Mouse (Mus musculus): ENCODE measurements around the gene Gpank1.
"Not testable (repeated sequence)": the region's sequence is repeated elsewhere in the genome, so short reads cannot be mapped to it uniquely, and the experiment has no call there.

Gpank1 gene

DNA sequence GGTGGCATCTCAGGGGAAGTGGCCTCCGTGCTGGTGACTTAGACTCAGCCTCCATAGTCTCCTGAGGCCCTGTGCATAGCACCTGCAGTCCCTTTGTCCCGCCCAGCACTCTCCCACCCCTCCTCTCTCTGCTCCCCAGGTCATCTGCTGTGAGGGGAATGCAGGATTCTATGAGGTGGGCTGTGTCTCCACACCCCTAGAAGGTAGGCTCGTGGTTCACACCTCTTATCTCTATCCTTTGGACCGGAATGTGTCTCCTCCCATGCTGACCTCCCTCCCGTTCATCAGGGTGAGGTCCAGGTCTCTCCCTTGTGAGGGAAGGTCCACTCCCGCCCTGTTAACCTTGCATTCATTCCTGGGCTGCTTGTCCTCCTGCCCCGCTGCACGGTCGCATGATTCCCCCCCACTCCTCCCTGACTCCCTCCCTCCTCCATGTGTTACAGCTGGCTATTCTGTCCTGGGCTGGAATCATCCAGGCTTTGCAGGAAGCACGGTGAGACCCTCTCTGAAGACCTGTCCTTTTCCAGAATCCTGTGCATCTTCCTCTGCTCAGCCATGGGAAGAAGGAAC, 21.0 kb upstream of the Gpank1 start:
- DNase-seq (ENCODE audit: low read depth, low spot score), result no peak

DNA sequence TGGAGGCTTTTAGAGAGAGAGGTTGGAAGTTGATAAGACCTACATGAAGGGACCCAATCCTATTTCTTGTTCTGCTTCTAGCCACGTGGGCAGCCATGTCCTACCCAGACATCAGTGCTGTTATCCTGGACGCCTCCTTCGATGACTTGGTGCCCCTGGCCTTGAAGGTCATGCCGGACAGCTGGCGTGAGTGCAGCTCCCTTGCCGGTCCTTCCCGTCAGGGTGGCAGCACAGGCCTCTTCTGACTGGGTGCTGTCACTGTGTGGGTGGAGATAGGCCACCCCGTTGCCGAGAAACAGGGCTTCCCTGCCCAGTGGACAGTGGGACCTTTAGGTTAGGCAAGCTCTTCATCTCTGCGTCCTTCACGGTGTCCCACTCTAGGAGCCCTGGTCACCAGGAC, 20.1 kb upstream of the Gpank1 start:
- DNase-seq (ENCODE audit: low read depth, low spot score), result no peak

DNA sequence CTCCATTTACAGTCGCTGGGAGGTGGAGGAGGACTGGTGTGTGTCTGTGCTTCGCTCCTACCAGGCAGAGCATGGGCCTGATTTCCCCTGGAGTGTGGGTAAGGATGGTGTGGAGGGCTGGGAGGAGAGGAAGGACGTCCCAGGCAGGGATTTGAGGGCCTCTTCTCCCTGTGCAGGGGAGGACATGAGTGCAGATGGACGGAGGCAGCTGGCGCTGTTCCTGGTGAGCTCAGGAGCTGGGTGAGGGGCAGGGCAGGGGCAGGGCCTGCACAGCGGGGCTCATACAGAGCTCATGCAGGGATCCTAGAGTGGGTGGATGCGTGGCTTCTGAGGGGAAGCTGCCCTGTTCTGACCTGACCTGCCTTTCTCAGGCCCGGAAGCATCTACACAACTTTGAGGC, 19.0 kb upstream of the Gpank1 start:
- no peak for DNase-seq (ENCODE audit: low read depth, low spot score)

DNA sequence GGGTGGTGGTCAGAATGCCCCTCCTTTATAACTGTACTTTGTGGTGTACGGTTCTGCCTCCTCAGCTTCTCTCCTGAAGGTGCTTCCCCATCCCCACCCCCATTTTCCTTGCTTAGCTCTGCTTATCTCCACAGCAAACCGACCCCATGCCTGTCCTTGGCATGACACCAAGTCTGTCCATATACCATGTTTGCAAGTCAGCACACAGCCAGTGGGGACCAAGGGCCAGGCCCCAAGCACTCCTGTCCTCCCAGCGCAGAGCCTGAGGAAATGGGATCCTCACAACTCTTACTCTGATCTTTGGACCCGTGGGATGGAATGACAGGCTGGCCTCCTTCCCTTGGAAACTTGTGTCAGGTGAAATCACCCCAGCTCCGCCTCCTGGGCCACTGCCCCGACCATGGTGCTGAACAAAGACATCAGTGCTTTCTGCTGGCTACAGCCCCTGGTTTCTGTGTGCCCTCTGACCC, 18.0 kb upstream of the Gpank1 start:
- DNase-seq (ENCODE audit: low read depth, low spot score), result no peak

DNA sequence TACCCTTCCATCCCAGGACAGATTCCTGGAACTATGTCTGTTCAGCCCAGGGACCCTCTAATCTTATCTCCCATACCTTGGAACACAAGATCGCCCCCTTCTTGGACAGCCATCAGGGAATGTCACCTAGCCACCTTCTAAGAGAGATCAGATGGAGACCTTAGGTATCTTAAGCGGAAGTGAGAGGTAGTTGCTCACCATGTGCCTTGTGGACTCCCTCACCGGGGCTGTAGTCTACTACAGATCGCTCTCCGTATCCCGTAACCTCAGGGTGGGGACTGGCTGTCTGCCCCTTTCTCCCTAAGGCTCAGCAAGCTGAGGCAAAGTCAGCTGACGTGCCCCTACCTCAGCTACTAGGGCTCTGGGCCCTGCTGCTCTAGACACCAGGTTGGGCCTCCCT, 17.2 kb upstream of the Gpank1 start:
- no peak for DNase-seq (ENCODE audit: low read depth, low spot score)

DNA sequence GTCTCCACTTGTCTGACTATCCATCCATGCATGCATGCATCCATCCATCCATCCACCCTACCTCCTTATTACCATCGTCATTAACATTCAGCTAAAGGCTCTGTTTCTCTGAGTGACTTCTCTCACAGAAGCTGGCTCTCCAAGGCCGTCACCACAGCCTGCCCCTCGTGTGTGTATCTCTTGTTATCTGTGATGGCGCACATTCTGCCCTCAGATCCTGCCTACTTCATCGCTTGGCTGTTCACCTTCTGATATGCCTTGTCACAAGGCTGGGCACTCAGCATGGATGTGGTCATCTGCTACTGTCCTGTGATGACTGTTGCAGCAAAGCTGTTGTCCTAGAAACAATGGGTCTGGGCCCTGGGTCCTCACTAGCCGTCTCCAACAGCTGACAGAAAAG, 16.5 kb upstream of the Gpank1 start:
- no peak for DNase-seq (ENCODE audit: low read depth, low spot score)

DNA sequence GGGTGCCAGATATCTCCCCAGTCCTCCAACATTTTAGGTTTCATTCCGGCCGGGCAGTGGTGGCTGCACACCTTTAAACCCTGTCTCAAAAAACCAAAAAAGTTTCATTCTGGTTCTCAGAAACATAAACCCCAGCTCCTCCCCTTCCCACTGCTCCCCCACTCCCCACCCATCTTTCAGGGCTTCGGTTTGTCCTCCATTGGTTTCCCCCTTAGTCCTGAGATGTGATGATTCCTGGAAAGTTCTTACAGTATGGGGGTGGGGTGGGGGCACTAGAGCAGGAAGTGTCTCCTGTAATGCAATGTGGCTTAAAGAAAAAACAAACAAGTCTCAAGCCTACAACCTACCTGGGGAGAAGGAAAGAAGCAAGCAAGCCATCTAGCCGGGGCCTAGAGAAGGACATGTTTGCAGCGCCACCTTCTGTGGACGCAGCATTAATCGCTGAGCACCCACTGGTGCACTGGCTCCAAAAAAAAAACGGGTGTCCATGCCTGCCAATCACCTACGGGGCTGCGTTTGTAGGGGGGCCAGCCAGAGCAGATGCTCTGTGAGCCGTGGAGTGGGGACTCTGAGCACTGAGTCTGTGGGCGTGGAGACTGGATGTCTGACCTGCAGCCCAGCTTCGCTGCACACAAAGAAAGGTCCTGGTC, 15.4 kb upstream of the Gpank1 start:
- DNase-seq (ENCODE audit: low read depth, low spot score), result no peak

DNA sequence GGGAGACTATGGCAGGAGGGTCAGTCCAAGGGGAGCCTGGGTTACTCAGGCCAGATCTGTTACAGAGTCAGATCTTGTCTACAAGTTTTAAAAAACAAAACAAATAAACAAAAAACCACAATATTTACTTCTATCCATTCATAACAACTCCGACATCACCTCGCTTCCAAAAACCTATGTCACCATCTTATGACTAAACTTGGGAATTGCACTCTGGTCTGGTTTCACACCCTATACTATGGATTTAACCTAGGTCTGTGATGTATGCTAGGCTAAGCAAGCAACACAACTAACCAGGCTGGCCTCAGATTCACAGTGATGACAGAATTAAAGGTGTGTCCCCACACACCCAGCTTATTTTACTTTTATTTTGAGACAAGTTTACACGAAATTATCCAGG, 14.7 kb upstream of the Gpank1 start:
- no peak for DNase-seq (ENCODE audit: low read depth, low spot score)

DNA sequence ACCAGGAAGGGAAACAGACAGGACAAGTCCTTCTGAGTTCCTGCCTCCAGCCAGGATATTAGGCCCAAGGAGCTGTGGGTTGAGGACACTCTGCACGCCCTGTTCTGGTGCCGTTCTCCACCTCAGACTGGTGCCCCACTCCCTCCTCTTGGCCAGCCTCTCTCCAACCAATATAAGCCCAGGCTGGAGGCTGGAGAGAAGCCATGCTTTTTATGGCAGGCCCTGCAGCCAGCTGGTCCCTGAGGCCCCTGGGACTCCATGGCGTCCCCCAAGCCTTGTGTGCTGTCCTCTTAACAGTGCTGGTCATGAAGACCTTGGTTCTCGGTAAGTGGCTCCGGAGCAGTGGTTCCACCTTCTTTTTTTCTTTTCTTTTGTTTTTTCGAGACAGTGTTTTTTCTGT, 13.2 kb upstream of the Gpank1 start, which contains the start of gene Ly6g5c:
Gene Ly6g5c (plus strand): TSS at position 183 of the 400 bp plus-strand sequence.
- DNase-seq (ENCODE audit: low read depth, low spot score), result no peak

DNA sequence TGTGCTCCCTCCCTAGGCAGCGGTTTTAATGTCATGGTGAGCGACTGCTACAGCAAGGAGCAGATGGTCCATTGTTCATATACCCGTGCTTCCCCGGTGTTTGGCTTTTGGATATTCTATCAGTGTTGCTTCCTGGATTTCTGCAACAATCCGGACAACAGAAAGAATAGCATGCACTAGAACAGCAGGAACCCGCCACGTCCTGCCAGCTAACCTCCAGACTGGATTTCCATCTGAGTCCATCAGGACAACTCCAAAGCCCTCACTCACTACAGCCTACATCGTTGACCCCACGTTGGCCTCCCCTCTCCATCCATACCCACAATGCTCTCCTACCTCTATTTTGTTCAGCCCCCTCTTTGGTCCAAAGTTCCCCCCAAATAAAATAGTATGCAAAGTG, 9.5 kb upstream of the Gpank1 start:
- no peak for DNase-seq (ENCODE audit: low read depth, low spot score)

DNA sequence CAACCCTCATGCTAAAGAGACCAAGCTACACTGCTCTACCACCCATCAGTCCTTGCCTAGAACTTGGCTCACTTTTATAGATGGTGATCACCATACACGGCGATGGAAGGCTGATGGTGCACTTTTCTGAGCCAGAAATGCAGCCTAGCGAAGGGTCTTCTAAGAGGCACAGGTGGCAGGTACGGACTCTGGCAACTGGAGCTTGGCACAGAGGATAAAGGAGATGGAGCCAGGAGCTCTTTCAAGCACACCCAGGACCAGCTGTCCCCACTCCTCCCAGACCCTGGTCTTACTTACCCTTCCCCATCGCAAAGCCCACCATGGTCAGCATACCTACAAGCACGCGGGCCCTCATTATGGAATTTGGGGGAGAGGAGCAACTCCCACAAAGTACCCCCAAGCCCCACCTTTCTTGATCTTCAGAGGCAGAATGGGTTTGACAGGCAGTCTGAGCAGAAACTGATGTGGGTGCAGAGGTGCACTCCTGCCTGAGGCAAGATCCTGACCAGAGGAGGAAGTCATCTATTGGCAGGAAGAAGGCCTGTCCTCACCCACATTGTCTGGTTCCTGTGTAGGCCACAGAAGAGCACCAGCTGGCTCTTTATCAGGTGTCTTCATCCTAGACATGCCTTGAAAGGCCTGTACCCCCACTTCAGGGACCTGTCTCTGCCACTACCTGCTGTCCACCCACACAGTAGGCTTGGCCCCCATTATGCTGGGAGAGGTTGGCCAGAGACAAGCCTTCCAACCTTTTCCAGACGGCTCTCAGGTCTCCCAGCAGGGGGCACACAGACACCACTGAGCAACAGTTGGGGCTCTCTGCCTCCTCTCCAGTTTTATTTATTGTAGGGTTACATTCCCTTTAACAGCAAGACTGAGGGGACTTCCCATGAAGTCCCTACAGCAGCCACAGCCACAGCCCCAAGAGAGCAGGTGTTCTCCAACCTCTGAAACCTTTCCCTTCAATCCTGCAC, 5.9 kb upstream of the Gpank1 start, which contains the start of gene Ly6g5b:
Gene Ly6g5b (minus strand): TSS at position 383 of the 974 bp plus-strand sequence.
- no peak for DNase-seq (ENCODE audit: low read depth, low spot score)

DNA sequence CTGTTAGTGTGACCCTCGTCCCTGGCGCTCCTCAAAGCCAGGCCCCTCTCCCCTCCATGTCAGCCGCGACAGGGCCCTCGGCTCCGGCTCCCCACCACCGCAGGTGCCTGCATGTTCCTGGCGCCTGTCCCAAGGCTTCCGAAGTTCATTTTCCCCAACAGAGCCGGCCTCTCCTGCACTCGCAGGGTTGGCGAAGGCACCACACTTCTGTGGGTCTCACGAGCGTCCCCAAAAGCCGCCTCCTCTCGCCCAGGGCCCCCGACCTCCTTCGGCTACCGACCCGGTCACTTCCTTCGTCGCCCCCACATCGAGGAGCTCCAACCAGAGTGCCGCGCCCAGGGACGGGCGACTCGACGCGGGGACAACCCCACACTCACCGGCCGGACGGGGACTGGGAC, 511 bp upstream of the Gpank1 start:
- DNase-seq (ENCODE audit: low read depth, low spot score), result no peak

DNA sequence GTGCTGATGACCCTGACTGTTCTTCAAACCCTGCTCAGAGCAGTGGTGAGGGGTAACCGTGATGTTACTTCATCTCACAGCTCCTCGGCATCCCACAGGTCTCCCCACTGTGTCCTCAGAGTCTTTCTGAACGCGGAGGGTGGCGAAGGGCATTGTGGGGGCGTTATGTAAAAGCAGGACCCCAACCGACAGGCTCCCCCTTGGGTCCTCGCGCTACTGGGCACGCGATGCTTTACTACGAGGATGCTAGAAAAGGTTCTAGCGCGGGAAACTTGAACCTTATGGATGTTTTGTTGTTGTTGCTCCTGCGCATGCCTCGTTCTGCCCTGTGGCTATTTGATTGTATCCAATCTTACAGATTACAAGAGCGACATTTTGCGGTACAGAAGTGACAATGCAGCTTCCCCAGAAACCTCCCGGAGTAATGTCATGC, 632 bp downstream of the Gpank1 start, which contains the start of gene Csnk2b:
Gene Csnk2b (minus strand): TSS at position 183 of the 433 bp plus-strand sequence.
- DNase-seq (ENCODE audit: low read depth, low spot score), result peak; percentile 33

DNA sequence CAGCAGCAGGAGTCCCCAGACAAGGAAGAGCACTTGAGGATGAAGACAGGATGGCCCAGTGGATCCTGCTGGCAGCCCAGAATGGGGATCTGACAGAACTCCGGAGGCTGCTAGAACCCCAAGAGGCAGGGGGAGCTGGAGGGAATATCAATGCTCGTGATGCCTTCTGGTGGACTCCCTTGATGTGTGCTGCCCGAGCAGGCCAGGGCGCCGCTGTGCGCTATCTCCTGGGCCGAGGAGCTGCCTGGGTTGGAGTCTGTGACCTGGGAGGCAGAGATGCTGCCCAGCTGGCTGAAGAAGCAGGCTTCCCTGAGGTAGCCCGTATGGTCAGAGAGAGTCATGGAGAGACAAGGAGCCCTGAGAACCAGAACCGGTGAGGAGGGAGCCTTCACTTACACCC, 2.0 kb downstream of the Gpank1 start:
- DNase-seq (ENCODE audit: low read depth, low spot score), result not testable (repeated sequence)

DNA sequence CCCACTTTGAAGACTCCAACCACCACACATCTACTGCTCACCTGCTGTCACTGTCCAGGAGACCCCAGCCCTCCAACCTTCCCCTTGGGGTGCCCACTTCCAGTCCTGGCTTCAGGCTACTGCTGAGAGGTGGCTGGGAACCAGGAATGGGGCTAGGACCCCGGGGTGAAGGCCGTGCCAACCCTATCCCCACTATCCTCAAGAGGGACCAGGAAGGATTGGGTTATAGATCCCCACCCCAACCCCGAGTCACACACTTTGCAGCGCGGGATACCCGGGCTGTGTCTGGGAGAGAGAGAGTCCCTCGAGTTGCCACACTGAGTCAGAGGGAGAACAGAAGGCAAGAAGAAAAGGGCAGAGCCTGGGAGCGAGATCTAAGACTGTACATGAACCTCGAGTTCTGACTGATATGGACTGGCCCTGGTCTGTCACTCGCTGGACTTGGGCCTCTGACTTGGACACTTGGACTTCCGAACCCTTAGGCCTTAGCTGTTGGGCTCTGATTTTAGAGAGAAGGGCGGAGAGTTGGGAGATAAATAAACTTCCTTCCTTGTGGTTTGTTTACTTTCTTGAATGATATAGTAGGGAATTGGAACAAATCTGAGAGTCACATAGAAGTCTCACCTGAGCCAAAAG, 3.1 kb downstream of the Gpank1 start:
- DNase-seq (ENCODE audit: low read depth, low spot score), result not testable (repeated sequence)

DNA sequence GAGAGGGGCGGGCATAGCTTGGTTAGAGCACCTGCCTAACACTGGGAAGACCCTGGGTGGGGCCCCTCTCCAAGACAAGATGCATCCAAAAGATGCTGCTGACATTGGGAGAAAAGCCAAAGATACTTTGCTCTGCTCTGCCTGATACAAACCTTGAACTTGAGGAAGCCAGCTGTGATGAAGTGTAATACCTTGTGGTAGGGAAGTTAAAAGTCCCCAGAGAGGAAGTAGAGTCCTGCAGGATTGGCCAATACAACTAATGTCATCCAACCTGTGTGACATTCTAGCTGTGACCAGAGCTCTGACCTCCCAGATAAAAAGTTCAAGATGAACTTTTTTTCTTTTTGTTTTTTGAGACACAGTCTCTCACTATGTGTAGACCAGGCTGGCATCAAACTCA, 3.8 kb downstream of the Gpank1 start:
- no peak for DNase-seq (ENCODE audit: low read depth, low spot score)

DNA sequence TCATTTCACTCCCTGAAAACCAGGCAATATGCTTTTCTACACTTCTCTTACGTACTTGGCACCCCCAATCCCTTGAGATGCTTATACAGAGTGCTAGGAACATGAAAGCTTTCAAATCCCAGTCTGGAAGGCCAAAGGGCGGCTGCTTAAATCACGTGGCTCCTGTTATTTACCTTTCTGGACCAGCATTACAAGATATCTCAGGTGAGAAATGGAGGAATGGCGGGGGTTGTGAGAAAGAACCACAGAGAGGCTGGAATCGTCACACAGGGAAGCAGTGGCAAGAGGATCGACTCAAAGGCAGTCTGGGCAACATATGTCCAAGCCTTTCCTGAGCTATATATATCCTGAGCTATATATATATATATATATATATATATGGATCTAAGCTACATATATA, 4.3 kb downstream of the Gpank1 start:
- DNase-seq (ENCODE audit: low read depth, low spot score), result no peak

DNA sequence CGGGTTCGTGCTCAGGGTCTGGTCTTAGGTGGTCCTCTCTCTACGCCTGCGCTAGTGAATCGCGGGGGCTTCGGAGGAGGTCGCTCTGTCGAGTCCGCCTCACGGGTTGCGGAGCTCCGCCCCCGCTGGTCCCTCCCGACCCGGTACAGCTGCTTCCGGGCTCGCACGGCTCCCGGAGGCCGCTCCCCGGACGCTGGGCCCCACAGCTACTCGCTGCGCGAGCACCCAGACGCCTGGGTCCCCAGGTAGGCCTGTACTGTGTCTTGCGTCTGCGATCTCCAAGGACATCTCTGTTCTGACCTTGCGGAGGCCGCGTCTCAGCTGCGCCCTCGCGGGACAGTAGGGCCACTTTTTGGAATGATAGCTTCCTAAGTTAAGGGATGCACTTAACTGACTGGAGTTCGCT, 5.0 kb downstream of the Gpank1 start, which contains the start of gene D17H6S53E:
Gene D17H6S53E (plus strand): TSS at position 168 of the 406 bp plus-strand sequence.
- DNase-seq (ENCODE audit: low read depth, low spot score), result peak; percentile 26

DNA sequence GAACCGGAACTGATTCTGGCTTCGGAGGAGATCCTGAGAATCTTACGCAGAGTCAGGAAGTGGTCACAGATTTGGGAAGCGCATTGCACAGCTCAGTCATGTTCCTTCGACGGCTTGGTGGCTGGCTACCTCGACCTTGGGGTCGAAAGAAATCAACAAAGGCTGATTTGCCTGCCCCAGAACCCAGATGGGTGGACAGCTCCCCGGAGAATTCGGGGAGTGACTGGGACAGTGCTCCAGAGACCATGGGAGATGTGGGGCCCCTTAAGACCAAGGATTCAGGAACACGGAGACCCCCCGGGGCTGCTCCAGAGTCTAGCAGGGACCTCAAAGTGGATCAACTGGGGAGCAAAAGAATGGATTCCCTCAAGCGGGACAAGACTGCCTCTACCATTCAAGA, 5.8 kb downstream of the Gpank1 start:
- no peak for DNase-seq (ENCODE audit: low read depth, low spot score)

DNA sequence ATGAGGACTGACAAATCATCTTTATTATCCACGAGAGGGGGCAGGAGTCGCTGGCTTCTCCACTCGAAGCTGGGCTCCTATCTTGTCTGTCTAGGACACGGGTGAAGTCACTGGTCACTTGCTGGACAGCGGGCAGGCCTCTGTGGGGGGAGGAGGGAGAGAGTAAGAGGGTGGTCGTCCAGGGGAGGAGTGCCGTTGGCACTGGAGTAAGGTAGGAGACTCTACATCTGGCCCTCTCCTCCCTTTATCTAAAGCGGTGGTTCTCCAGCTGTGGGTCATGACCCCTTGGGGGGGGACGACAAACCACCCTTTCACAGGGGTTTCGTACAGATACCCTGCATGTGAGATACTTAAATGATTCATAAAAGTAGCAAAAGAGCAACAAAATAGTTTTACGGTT, 7.7 kb downstream of the Gpank1 start:
- DNase-seq (ENCODE audit: low read depth, low spot score), result no peak

DNA sequence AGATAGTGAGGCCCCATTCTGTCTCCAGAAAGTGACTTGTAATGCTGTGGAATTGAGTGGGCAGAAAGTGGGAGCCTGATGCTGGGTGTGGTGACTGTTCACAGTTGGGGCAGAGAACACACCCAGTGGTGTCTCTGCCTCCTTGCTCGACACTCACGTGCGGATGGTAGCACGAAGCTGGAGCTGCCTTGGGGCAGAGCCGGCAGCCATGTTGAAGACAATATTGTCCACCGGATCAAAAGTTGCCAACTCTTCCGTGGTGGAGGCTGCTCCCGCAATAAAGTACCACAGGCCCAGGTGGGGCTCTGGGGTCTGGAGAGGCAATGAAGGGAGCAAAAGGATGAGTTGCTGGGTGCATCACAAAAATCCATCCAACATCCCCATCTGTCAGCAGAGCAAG, 9.8 kb downstream of the Gpank1 start:
- no peak for DNase-seq (ENCODE audit: low read depth, low spot score)

Measured in retina, adult 2 months (tissue).